Mouse (Mus musculus): ENCODE data around the gene Tmtc3. TPM values are rescaled to one million over a fixed set of nuclear protein-coding genes. Genes with fewer than 3 reads are reported as not detected.
"Not testable (repeated sequence)": the region's sequence is repeated elsewhere in the genome, so short reads cannot be mapped to it uniquely, and the experiment has no call there.

Tmtc3 gene
- 6.4 and 7.1 TPM in 2 replicates for polyA plus RNA-seq (2012; rRNA removed)

DNA sequence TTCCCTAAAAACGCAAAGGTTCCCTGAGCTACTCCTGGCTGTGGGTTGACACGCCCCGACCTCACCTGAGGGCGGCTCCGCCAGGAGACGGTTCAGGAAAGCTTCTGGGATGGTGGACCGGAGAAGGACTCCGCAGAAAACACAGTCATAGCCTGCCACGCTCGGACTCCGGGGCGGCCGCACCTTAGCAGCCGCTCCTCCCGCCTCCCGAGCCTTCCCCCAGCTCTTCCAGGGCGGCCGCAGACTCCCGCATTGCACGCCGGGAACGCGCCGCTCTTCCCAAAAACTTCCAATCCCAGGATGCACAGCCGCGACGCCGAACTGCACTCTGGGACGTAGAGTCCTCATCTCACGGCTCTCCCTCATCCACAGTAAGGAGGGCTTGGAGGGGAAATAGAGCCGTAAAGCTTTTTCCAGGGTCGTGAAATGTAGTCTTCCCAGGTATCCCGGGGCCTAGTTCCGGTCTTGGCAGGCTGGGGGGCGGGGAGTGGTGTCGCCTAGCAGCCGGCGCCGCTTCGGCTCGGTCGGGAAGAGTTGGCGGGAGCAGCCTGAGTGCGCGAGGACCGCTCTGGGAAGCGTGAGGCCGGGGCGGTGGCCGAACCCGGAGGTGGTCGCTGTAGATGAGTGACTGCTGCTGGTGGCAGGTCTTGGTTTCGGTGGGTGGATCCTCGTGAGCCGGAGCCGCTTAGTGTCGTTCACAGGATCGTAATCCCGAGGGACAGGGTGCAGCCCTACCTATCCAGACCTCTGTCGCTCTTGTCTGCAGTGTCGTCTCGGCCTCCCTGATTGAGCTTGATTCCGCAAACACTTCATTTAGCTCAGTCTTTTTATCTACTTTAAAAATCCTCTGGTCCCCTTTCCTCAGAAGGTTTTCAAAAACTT, at the start of gene Tmtc3, which contains the start of gene Cep290:
TSS of gene Tmtc3 (minus strand) at position 254 of the 882 bp plus-strand sequence.
TSS of gene Cep290 (plus strand) at position 462 of the 882 bp plus-strand sequence.
- DNase-seq (ENCODE audit: extremely low spot score in 1 of 2, low spot score in 1 of 2): peak; percentile 97 to 98

DNA sequence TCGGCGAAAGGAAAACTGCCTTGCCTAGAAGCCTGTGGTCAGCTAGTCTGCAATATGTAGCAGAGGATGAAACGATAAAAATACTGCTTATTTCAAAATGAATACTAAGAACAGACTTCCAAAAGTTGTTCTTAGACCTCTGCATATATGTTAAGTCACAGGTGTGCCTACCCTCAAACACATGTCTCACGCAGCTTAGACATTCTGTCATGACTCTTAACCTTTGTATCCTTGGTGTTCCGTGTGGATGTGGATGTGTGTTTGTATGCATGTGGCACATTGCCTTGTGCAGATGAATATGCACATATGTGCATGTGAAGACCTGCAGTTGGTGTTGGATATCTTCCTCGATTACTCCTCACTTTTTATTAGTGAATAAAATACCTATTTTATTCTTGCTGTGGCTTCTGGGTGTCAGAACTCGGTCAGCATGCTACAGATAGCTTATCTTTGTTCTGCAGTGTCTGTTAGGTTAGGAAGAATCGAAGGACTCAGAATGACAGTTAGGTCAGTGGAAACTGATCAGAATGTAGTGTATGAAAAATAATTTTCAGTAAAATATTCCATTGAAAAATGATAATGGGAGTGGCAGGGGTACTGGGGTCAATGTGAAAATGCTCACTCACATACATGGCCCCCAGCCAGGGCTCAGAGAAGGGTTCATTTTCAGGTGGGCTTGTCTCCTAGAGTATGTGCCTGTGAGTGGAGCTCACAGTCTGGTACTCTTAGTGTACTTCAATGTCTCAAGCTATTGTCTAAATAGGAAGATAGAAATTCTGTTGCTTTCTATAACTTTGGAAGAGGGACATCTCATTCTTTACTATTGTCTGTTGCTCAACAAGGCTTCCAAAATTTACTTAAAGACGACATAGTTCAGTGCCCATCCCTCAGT, 37.6 kb upstream of the Tmtc3 start:
- no peak for DNase-seq (ENCODE audit: extremely low spot score in 1 of 2, low spot score in 1 of 2)

DNA sequence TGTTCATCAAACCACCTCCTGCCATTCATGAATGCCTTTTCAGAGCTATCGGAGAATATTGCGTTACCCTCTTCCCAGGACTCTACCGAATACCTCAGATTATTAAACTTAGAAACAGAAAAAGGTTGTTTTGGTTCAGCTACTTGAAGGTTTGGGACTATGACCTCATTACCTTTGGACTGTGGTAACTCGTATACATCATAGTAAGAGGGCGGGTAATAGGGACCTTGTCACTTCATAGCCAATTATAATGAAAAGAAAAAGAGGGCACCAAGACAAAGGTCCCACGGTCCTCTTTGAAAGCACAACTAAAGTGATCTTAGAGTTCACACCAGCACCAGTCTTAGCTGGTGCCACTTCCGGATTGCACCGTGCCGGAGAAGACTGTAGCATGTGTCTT, 35.2 kb upstream of the Tmtc3 start:
- no peak for DNase-seq (ENCODE audit: extremely low spot score in 1 of 2, low spot score in 1 of 2)

DNA sequence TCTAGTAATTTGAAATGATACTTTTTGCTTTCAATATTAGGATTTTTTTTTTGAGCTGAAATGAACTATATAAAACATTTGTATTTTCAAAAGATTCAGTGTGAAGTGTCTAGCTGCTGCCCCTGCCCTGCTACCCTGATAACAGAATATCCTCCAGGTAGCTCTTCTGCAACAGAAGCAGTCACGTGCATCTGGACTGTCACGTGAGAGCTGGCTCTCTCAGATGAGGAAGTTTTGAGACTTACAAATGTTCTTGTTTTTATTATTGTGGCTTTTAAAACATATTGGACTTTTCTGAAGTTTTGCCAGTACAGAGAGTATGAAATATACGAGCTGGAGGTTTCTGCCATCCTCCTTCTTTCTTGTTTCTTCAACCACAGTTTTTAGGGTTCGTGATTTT, 34.5 kb upstream of the Tmtc3 start:
- DNase-seq (ENCODE audit: extremely low spot score in 1 of 2, low spot score in 1 of 2): no peak

DNA sequence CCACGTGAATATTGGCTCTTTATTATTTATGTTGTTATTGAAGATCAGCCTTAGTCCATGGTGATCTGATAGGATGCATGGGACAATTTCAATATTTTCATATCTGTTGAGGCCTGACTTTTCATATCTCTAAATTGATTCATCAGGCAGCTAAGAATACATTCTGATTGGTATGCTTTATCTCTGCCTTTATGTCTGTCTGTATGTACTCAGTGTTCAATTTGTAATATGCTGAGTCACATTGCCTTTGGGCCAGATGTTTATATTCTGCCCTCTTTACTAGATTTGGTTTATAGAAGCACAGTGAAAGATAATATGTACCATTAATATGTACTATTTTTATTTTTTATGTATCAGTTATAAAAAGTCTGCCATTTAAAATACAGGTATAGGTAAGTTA, 21.0 kb upstream of the Tmtc3 start:
- DNase-seq (ENCODE audit: extremely low spot score in 1 of 2, low spot score in 1 of 2): no peak

DNA sequence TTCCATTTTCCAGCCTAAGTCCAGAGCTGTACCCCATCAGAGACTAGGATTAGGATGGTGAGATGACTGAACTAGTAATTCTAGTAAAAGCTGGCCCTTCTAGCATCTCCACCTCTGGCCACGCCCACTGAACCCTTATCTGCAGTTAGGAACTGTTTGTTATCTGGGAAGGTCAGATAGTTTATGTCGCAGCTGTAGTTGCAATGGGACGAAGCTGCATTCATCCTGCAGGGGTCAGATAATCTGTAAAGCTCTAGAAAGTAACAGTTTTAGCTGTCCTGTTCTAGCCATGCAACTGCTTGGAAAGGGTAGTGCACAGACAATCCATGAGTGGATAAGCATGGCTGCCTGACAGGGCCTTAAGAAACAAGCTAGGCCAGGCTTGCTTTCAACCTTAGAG, 11.2 kb upstream of the Tmtc3 start:
- DNase-seq (ENCODE audit: extremely low spot score in 1 of 2, low spot score in 1 of 2): no peak

DNA sequence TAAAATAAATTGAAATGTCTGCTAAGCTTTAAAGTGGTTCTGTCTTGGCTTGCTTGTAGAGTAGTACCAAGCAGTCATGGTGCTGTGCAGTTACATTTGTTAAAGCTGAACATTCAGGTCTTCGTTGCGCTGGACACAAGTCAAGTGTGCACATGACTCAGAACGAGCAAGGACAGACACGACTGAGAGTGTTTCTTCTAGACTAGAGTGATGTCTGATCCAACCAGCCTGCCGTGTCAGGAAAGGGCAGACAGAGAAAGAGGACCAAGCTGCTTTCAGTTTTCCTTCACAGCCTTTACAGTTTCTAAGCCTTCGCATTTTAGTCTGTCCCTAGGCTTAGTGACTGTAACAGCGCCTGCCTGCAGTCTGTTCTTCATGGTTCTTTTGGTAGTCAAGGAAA, 4.8 kb upstream of the Tmtc3 start:
- DNase-seq (ENCODE audit: extremely low spot score in 1 of 2, low spot score in 1 of 2): no peak

DNA sequence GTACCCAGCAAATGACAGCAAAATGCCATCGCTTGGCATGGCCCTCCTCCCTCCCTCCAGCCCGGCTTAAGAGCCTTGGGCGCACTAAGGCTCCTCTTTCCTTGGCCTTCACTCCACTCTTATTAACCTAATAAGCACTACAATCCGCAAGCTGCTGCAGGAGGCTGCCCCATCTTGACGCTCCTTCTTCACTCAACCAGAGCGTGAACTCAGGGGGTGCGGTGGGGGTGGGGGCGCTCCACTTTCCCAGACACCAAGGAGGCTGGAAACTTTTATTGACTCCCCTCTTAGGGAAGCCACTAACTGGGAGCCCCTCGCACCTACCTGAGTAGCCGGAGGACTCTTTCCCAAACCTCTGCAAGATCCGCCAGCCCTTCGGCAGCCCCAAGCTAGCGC, 451 bp downstream of the Tmtc3 start:
- DNase-seq (ENCODE audit: extremely low spot score in 1 of 2, low spot score in 1 of 2): no peak

DNA sequence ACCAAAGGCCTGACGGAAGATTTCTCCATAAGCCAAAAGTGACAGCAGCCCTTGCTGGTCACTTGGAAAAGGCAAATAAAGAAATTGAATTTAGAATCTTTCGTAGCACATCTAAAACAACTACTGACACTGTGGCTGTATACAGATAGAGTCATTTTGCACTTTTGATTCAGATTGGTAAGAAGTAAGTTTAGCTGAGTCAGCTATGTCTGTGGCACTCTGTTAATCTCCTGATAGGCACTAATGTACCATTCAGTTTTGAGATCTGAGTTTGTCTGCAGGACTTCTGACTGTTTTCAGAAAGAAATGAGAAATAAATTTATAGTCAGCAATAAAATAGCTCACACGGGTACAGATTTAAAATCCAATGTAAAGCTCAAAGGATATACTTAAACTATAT, 7.6 kb downstream of the Tmtc3 start:
- DNase-seq (ENCODE audit: extremely low spot score in 1 of 2, low spot score in 1 of 2): no peak

DNA sequence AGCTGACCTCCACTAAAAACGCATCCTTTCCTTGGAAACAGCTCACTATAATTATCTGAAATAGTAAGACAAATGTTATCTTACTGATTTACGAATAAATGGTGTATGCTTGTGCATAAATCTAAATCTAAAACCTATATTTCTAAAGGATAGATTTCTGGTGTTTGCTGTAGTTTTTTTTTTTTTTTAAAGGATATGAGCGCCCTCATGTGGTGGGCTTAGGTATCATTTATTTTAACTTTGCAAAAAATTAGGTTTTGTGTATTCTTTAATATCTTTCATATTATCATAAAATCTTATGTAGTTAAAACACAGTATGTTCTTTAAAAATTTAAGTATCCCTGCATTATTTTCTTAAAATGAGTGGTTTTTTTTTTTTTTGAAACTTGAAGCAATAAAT, 12.1 kb downstream of the Tmtc3 start:
- no peak for DNase-seq (ENCODE audit: extremely low spot score in 1 of 2, low spot score in 1 of 2)

DNA sequence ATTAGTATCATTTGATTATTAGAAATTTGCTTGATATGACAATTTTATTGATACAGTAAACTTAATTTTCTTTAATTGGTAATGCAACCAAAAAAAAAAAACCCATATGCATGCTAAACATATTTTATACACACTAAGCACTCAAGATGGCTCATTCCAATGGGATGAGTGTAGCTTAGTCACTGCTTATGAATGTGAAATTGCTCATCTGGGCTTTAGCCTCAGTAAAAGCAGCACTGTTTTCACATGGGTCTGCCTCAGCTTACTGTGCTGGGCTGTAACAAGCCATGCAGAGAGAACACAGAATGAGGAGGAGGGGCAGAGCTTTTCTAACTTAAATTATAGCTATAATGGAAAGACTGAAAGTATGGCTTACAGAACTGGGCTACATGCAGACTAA, 26.6 kb downstream of the Tmtc3 start:
- no peak for DNase-seq (ENCODE audit: extremely low spot score in 1 of 2, low spot score in 1 of 2)

DNA sequence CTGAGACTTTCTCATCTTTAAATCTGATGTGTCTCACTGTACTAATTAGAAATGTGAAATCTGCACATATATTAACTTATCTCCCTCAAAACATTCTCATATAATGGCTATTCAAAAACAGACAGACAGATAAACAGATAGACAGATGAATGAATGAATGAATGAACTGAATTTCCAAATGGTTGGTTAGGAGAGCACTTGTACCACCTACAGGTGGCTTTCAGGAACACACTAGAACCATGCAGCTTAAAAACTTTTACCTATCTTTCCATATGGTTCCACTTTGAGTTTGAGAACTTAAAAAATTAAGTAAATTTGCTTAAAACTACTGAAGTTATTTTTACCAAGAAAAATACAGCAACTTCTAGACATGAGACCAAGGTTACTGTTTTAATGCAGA, 37.8 kb downstream of the Tmtc3 start:
- peak in 1 of 2 experiments; percentile 8 for DNase-seq (ENCODE audit: extremely low spot score in 1 of 2, low spot score in 1 of 2)

DNA sequence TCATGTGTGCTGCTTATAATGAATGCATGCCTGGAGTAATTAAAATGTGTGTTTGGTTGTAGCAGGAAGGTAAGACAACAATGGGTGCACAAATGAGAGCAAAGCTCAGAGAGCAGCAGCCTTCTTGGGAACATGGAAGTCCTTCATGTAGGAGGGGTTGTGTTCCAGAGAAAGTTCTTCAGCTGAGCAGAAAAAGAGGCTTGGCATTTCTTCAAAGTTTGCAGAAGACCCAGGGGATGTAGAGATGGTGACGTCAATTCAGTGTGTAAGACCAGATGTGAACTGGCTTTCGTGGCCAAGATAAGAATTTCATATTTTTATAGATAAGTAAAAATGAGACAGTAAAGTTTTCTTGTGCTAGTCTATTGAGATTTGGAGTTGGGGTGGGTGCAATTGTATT, 59.6 kb downstream of the Tmtc3 start:
- no peak for DNase-seq (ENCODE audit: extremely low spot score in 1 of 2, low spot score in 1 of 2)

DNA sequence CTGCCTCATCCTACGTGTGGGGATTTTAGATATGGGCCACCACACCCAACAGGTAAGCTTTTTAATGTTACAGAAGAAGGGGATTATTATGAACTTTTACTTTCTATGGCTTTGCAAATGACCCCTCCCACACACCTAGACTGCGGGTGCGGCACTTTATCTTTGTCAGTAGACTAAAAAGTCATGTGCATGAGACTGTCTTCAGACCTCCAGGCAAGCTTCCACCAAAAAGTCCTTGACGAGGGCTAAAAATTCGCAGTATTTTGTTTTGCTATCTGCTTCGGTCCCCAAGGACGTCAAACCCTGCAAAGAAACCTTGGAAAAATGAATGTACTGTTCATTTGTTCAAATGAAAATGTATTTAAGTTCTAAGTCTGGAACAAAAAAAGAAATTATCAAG, 71.6 kb downstream of the Tmtc3 start:
- no peak for DNase-seq (ENCODE audit: extremely low spot score in 1 of 2, low spot score in 1 of 2)

DNA sequence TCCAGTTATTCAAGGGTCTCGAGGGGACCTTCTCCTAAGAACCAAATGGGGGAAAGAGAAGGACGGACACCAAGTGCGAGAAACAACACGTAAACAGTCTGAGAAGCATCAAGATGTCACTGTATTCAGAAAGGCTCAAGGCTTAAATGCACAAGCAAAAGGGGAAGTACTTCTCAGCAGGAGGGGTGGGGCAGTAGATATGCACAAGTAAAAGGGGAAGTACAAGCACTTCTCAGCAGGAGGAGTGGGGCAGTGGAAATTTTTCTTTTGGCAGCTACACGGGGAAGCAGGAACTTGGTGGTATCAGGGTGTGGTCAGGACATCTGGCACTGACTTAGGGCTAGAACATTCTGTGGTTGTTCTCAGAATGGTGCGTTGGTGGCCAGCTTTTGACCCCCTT, 84.8 kb downstream of the Tmtc3 start:
- not testable (repeated sequence) for DNase-seq (ENCODE audit: extremely low spot score in 1 of 2, low spot score in 1 of 2)

Other genes starting within 250 kb of the Tmtc3 start
- not detected in 2 replicates for gene Gm4301, start 151.7 kb downstream of the Tmtc3 start, polyA plus RNA-seq (2012; rRNA removed)
- gene Gm4302, start 146.5 kb downstream of the Tmtc3 start, polyA plus RNA-seq (2012; rRNA removed): not detected in 2 replicates
- not detected in 2 replicates for gene Gm4303, start 141.4 kb downstream of the Tmtc3 start, polyA plus RNA-seq (2012; rRNA removed)
- not detected in 2 replicates for gene Gm4305, start 136.3 kb downstream of the Tmtc3 start, polyA plus RNA-seq (2012; rRNA removed)
- gene Gm4307, start 126.0 kb downstream of the Tmtc3 start, polyA plus RNA-seq (2012; rRNA removed): not detected in 2 replicates
- not detected in 2 replicates for gene Gm4312, start 104.8 kb downstream of the Tmtc3 start, polyA plus RNA-seq (2012; rRNA removed)
- 7.5 and 9.6 TPM in 2 replicates for gene Cep290, start 208 bp upstream of the Tmtc3 start, polyA plus RNA-seq (2012; rRNA removed)
- 22.6 and 22.8 TPM in 2 replicates for gene 4930430F08Rik, start 103.1 kb upstream of the Tmtc3 start, polyA plus RNA-seq (2012; rRNA removed)
- not detected in 2 replicates for gene 1700017N19Rik, start 103.1 kb upstream of the Tmtc3 start, polyA plus RNA-seq (2012; rRNA removed)

All from frontal cortex, adult 2 months (tissue).